Mouse (Mus musculus): ENCODE data around the gene Dap. TPM values are rescaled to one million over a fixed set of nuclear protein-coding genes. Genes with fewer than 3 reads are reported as not detected.

Gene Dap
- polyA plus RNA-seq, 1 experiment from 2014 or later, result 23.8 TPM

DNA sequence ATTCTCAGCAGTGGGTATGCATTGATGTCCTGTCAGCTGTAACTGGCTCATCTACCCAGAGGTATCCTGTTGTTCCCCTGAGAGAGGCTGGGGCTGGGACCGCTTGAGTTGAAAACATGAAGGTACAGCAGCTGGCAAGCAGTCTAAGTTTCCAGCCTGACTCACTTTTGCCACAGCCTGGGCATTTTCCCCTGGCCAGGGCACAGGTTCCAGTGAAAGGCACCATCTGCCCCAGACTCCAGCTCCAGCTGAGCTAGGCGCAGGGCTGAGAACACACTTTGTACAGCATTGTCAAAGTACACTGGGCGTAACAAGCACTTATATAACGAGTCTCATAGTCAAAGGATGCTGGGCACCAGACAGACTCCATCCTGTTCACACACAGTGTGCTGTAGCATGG lies 29.8 kb downstream of the Dap start:
- Histone ChIP-seq H3K27me3 (no peaks in the 10 kb centered on the region), H3K27ac (no peak overlapping the region), H3K36me3 (ENCODE audit: poor library complexity, severe bottlenecking) (no peaks in the 10 kb centered on the region), H3K4me2 (no peak overlapping the region), H3K9ac (no peak overlapping the region), H3K4me1 (peaks cover 16% of the 10 kb centered on the region), H3K4me3 (no peak overlapping the region), H3K9me3 (replicated peaks) (no peaks in the 10 kb centered on the region)
- WGBS, result 64% methylated on average over 4 of the region's 4 CpGs
- ATAC-seq, result no peak

GRCm38 (mm10) chr15:31254939-31255535 lies 30.9 kb downstream of the Dap start:
- WGBS, result 87% methylated on average over 9 of the region's 9 CpGs
- ATAC-seq, result no peak
- H3K9me3 ChIP-seq (replicated peaks), result no peaks in the 10 kb centered on the region

GRCm38 (mm10) chr15:31255762-31256161 lies 31.6 kb downstream of the Dap start:
- Histone ChIP-seq H3K4me3 (no peak overlapping the region), H3K4me1 (peaks cover 4% of the 10 kb centered on the region; the same call in 1 of the 2 replicates), H3K36me3 (ENCODE audit: poor library complexity, severe bottlenecking) (no peaks in the 10 kb centered on the region), H3K27me3 (no peaks in the 10 kb centered on the region), H3K27ac (no peak overlapping the region), H3K4me2 (no peak overlapping the region), H3K9ac (no peak overlapping the region), H3K9me3 (replicated peaks) (no peaks in the 10 kb centered on the region)
- WGBS, result 88% methylated on average over 6 of the region's 6 CpGs
- no peak for ATAC-seq

More at GRCm38 (mm10) chr15:31254939-31255535, 30.9 kb downstream of the Dap start:
- Histone ChIP-seq H3K4me1 (peaks cover 11% of the 10 kb centered on the region), H3K27ac (no peak overlapping the region), H3K9ac (no peak overlapping the region), H3K4me3 (no peak overlapping the region), H3K4me2 (no peak overlapping the region), H3K27me3 (no peaks in the 10 kb centered on the region), H3K36me3 (ENCODE audit: poor library complexity, severe bottlenecking) (no peaks in the 10 kb centered on the region)

GRCm38 (mm10) chr15:31257329-31257728 lies 33.2 kb downstream of the Dap start:
- no peak for ATAC-seq
- H3K4me1 ChIP-seq, result no peaks in the 10 kb centered on the region
- no peak overlapping the region for H3K27ac ChIP-seq
- no peaks in the 10 kb centered on the region for H3K36me3 ChIP-seq (ENCODE audit: poor library complexity, severe bottlenecking)
- H3K4me3 ChIP-seq, result no peak overlapping the region
- 94% methylated on average over 1 of the region's 1 CpGs for WGBS
- no peak overlapping the region for H3K4me2 ChIP-seq
- H3K9ac ChIP-seq, result no peak overlapping the region
- H3K9me3 ChIP-seq (replicated peaks), result no peaks in the 10 kb centered on the region
- H3K27me3 ChIP-seq, result no peaks in the 10 kb centered on the region

DNA sequence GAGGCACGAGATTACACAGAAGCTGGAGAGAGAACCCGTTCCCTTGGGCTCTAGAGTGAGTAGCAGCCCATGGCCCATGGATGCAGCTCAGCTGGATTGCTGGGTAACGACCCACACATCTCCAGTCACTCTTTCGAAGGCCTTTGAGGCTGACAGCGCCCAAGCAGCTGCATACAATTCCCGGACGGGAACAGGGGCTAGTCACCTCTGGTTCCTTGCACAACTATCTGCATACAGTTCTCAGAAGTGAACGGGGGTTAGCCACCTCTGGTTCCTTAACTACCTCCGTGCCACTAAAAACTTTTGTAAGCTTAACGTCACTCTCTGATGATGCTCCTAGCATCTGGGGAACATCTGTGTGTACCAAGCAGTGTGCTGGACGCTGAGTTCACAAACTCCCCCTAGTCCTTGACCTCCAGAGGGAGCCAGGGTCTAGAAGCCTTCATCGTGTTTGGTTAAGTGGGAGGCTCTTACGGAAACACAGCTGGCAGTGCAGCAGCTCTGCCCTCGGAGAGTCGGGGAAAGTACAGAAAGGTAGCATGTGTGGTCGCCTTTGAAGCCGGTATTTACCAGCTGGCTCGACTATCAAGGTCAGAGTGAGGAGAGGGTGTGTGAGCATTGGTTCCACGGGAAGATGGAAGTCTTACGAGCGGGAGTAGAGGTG lies 34.0 kb downstream of the Dap start:
- H3K36me3 ChIP-seq (ENCODE audit: poor library complexity, severe bottlenecking), result no peaks in the 10 kb centered on the region
- no peak for ATAC-seq
- H3K4me1 ChIP-seq, result no peaks in the 10 kb centered on the region
- H3K9me3 ChIP-seq (replicated peaks), result no peaks in the 10 kb centered on the region
- H3K27me3 ChIP-seq, result no peaks in the 10 kb centered on the region
- no peak overlapping the region for H3K27ac ChIP-seq
- H3K4me3 ChIP-seq, result no peak overlapping the region
- no peak overlapping the region for H3K9ac ChIP-seq
- WGBS, result 81% methylated on average over 21 of the region's 21 CpGs
- no peak overlapping the region for H3K4me2 ChIP-seq

- no peaks in the 10 kb centered on the region for H3K4me1 ChIP-seq
- H3K9ac ChIP-seq, result no peak overlapping the region
- no peak overlapping the region for H3K27ac ChIP-seq
- no peaks in the 10 kb centered on the region for H3K27me3 ChIP-seq
- H3K9me3 ChIP-seq (replicated peaks), result no peaks in the 10 kb centered on the region
- no peaks in the 10 kb centered on the region for H3K36me3 ChIP-seq (ENCODE audit: poor library complexity, severe bottlenecking)
- WGBS, result 88% methylated on average over 18 of the region's 18 CpGs
- no peak overlapping the region for H3K4me2 ChIP-seq
- no peak overlapping the region for H3K4me3 ChIP-seq
- no peak for ATAC-seq
These were observed 34.8 kb downstream of the Dap start for GRCm38 (mm10) chr15:31258693-31259439.

GRCm38 (mm10) chr15:31261094-31261493 lies 37.0 kb downstream of the Dap start:
- H3K4me2 ChIP-seq, result no peak overlapping the region
- no peak overlapping the region for H3K9ac ChIP-seq
- no peak overlapping the region for H3K27ac ChIP-seq
- no peaks in the 10 kb centered on the region for H3K4me1 ChIP-seq
- H3K36me3 ChIP-seq (ENCODE audit: poor library complexity, severe bottlenecking), result no peaks in the 10 kb centered on the region
- 92% methylated on average over 10 of the region's 10 CpGs for WGBS
- no peak overlapping the region for H3K4me3 ChIP-seq
- no peaks in the 10 kb centered on the region for H3K9me3 ChIP-seq (replicated peaks)
- no peak for ATAC-seq
- H3K27me3 ChIP-seq, result no peaks in the 10 kb centered on the region

GRCm38 (mm10) chr15:31262361-31262760 lies 38.2 kb downstream of the Dap start:
- 76% methylated on average over 9 of the region's 9 CpGs for WGBS
- H3K27ac ChIP-seq, result no peak overlapping the region

GRCm38 (mm10) chr15:31264827-31265226 lies 40.7 kb downstream of the Dap start:
- Histone ChIP-seq H3K36me3 (ENCODE audit: poor library complexity, severe bottlenecking) (no peaks in the 10 kb centered on the region), H3K9ac (no peak overlapping the region), H3K27me3 (no peaks in the 10 kb centered on the region), H3K4me3 (no peak overlapping the region), H3K27ac (no peak overlapping the region), H3K4me1 (no peaks in the 10 kb centered on the region), H3K9me3 (replicated peaks) (no peaks in the 10 kb centered on the region), H3K4me2 (no peak overlapping the region)
- WGBS, result 34% methylated on average over 6 of the region's 6 CpGs
- ATAC-seq, result peak; percentile 92

More at GRCm38 (mm10) chr15:31262361-31262760, 38.2 kb downstream of the Dap start:
- Histone ChIP-seq H3K4me1 (no peaks in the 10 kb centered on the region), H3K9me3 (replicated peaks) (no peaks in the 10 kb centered on the region), H3K4me2 (no peak overlapping the region), H3K36me3 (ENCODE audit: poor library complexity, severe bottlenecking) (no peaks in the 10 kb centered on the region), H3K9ac (no peak overlapping the region), H3K4me3 (no peak overlapping the region), H3K27me3 (no peaks in the 10 kb centered on the region)
- ATAC-seq, result no peak

GRCm38 (mm10) chr15:31265404-31265803 lies 41.3 kb downstream of the Dap start:
- no peak overlapping the region for H3K9ac ChIP-seq
- no peaks in the 10 kb centered on the region for H3K9me3 ChIP-seq (replicated peaks)
- H3K27me3 ChIP-seq, result no peaks in the 10 kb centered on the region
- peak; percentile 11; the same call in 1 of the 2 replicates for ATAC-seq
- WGBS, result 93% methylated on average over 8 of the region's 8 CpGs
- no peak overlapping the region for H3K27ac ChIP-seq
- no peaks in the 10 kb centered on the region for H3K4me1 ChIP-seq
- H3K4me2 ChIP-seq, result no peak overlapping the region
- H3K36me3 ChIP-seq (ENCODE audit: poor library complexity, severe bottlenecking), result no peaks in the 10 kb centered on the region
- H3K4me3 ChIP-seq, result no peak overlapping the region

DNA sequence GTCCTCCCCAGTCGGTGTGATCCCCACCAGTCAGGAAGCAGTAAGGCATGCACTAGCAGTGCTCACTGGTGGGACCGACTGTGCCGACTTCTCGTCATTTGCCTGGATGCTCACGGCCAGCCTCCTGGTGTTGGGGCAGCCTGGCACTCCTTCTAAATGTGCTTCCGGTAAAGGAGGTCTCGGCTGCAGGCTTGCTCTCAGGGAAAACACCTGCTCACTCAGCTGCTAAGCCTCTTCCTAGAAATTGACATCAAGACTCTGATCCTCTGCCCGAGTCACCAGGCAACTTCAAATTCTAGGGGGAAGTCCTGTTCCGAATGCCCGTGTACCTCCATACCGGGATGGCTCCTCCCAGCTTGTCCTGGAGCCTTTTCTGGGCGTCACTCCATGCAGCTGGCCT lies 41.7 kb downstream of the Dap start:
- no peak overlapping the region for H3K4me2 ChIP-seq
- H3K36me3 ChIP-seq (ENCODE audit: poor library complexity, severe bottlenecking), result no peaks in the 10 kb centered on the region
- no peak overlapping the region for H3K4me3 ChIP-seq
- H3K27me3 ChIP-seq, result no peaks in the 10 kb centered on the region
- ATAC-seq, result no peak
- no peaks in the 10 kb centered on the region for H3K9me3 ChIP-seq (replicated peaks)
- H3K4me1 ChIP-seq, result no peaks in the 10 kb centered on the region
- 86% methylated on average over 12 of the region's 12 CpGs for WGBS
- no peak overlapping the region for H3K27ac ChIP-seq
- H3K9ac ChIP-seq, result no peak overlapping the region

DNA sequence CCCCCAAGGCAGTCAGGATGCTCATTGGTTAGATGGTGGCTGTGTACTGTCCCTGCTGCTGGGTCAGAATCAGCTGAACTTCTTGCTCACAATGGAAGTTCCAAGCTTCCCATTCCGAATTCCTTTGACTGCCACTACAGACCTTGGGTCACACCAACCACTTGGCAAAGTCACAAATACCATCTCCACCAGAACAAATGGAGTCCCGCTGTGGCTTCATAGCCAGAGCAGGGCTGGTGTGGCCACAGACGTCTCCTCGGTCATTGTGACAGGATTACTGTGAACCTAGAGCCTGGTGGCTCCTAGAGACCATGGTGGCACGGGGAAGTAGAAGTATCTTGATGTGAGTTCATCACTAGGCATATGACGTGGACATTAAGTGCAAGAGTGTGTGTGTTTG lies 44.0 kb downstream of the Dap start:
- no peak for ATAC-seq
- Histone ChIP-seq H3K9ac (no peak overlapping the region), H3K4me1 (no peaks in the 10 kb centered on the region), H3K4me2 (no peak overlapping the region), H3K27ac (no peak overlapping the region), H3K9me3 (replicated peaks) (no peaks in the 10 kb centered on the region), H3K27me3 (no peaks in the 10 kb centered on the region), H3K36me3 (ENCODE audit: poor library complexity, severe bottlenecking) (no peaks in the 10 kb centered on the region), H3K4me3 (no peak overlapping the region)
- 86% methylated on average over 6 of the region's 6 CpGs for WGBS
